Mouse (Mus musculus) kidney, adult 2 months (tissue): Measurements from ENCODE around the gene Cd8a.

ENCODE experiments used
- CTCF ChIP-seq: fragments of 200-500 bp; conservative IDR thresholded peaks from 2 replicates; pipeline ENCODE4 v1.5.1; 2011; ENCODE audit warnings: low read depth, mild to moderate bottlenecking, control low read depth, low read length, moderate library complexity, mixed read lengths; ENCODE audit not compliant: insufficient read depth, insufficient read length
- POLR2A ChIP-seq: fragments of 200-500 bp; IDR thresholded peaks from one replicate; pipeline ENCODE4 v1.6.1; 2011; ENCODE audit warnings: low read depth, low read length, control low read depth

DNA sequence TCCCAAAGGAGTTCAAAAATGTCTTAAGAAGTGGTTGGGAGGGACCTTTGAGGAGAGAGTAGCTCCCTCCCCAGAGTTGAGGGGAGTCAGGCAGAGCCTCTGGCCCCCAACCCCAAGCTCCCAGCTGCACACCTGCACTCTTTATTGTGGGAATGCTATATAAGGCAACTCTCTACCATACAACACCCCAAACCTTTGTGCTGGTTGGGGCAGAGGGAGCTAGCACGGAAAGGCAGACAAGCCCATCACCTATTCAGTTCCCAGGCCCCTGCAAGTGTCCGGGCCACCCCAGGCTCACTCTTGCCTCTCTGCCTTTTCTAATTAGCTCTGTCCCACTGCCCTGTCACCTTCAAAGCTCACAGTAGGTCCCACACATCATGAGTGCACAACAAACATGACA is 19.5 kb upstream of the Cd8a start:
- TF ChIP-seq CTCF (no peak), POLR2A (no peak)
